Mouse (Mus musculus): ENCODE results near the gene Gm1527. TPM values are rescaled to one million over a fixed set of nuclear protein-coding genes. Genes with fewer than 3 reads are reported as not detected.

The Gm1527 gene
- polyA plus RNA-seq, 1 experiment from 2014 or later, result not detected

Other genes with a start within 250 kb of the Gm1527 start
- 0.12 TPM in 2 replicates for gene Slc2a2, start 194.7 kb upstream of the Gm1527 start, polyA plus RNA-seq (2015; fragmentation: Nextera tagmentation; extraction: Ambion mirVana)
- 8.5 and 8.7 TPM in 2 replicates for gene Eif5a2, start 111.3 kb upstream of the Gm1527 start, polyA plus RNA-seq (2015; fragmentation: Nextera tagmentation; extraction: Ambion mirVana)
- gene Rpl22l1, start 87.2 kb upstream of the Gm1527 start, polyA plus RNA-seq (2015; fragmentation: Nextera tagmentation; extraction: Ambion mirVana), result 163 and 199 TPM in 2 replicates
- 0.95 and 2.3 TPM in 2 replicates for gene Egfem1, start 189.4 kb downstream of the Gm1527 start, polyA plus RNA-seq (2015; fragmentation: Nextera tagmentation; extraction: Ambion mirVana)

Measured in heart, embryonic 16.5 days (tissue).